Mouse (Mus musculus): ENCODE data around the gene Neb. TPM values are rescaled to one million over a fixed set of nuclear protein-coding genes. Genes with fewer than 3 reads are reported as not detected.
A peak's percentile ranks its signal among the peaks of the same experiment; 100 is the strongest.

Neb gene
- polyA plus RNA-seq, 2 experiments = 0.13 to 0.18 TPM

DNA sequence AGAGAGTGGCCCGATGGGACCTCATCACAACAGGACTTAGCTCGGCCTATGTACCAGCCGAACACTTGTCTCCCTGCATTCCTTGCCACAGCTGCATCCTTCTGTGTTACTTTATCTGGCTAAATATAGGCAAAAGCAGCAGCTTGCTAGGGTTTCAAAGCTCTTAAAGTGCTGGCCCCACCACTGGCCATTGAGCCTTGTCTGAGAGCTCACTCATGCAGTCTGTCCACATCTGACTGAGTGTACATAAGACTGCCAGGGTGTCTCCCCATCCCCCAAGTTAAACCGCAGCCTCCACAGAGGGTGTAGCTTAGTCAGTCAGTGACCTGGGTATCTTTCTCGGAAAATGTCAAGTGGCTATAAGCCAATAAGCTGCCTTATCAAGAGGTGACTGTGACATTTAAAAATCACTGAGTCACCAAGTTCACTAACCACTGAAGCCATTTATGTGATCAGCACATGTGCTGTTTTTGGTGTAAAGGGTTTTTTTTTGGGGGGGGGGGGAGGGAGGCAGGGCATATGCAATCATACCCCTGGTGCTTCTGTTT is 59.2 kb downstream of the Neb start:
- DNase-seq (ENCODE audit: low read depth in 3 of 3, low spot score in 3 of 3) = peak in 2 of 3 experiments; percentile 2 to 7

GRCm38 (mm10) chr2:52317471-52317870 is 60.8 kb downstream of the Neb start:
- TF ChIP-seq EP300 (IDR thresholded peaks at IDR 0.05; ENCODE audit: low read depth) (no peak), CTCF (IDR thresholded peaks at IDR 0.05; ENCODE audit: low read depth) (no peak)
- no peaks in the 10 kb centered on the region for H3K27me3 ChIP-seq (ENCODE audit: control insufficient read depth, insufficient read depth, low read length)
- no peak overlapping the region for H3K4me3 ChIP-seq (ENCODE audit: insufficient read depth in 1 of 2, low read depth in 2 of 2, low read length in 2 of 2)
- WGBS (ENCODE audit: insufficient replicate concordance) = 58% methylated on average over 4 of the region's 4 CpGs
- no peak for DNase-seq (ENCODE audit: low read depth in 3 of 3, low spot score in 3 of 3)
- no peak overlapping the region for H3K27ac ChIP-seq
- ATAC-seq (ENCODE audit: insufficient read depth) = no peak
- no peak overlapping the region for H3K9ac ChIP-seq (replicated peaks)
- H3K9me3 ChIP-seq (ENCODE audit: control insufficient read depth, low read length) = no peaks in the 10 kb centered on the region
- no peak overlapping the region for H3K4me2 ChIP-seq (ENCODE audit: low read depth)
- H3K36me3 ChIP-seq (replicated peaks; ENCODE audit: control insufficient read depth, insufficient read depth, low read depth) = no peaks in the 10 kb centered on the region
- H3K4me1 ChIP-seq (replicated peaks; ENCODE audit: control insufficient read depth in 2 of 2, insufficient read depth in 2 of 2, low read length in 1 of 2) = peaks cover 0 to 4% of the 10 kb centered on the region in 2 experiments; a peak in 1 of 4 replicates

More for the DNA sequence above, 59.2 kb downstream of the Neb start:
- H3K27me3 ChIP-seq (ENCODE audit: control insufficient read depth, insufficient read depth, low read length) = no peaks in the 10 kb centered on the region
- H3K4me2 ChIP-seq (ENCODE audit: low read depth) = no peak overlapping the region
- no peaks in the 10 kb centered on the region for H3K36me3 ChIP-seq (replicated peaks; ENCODE audit: control insufficient read depth, insufficient read depth, low read depth)
- peaks cover 0 to 4% of the 10 kb centered on the region in 2 experiments; a peak in 1 of 4 replicates for H3K4me1 ChIP-seq (replicated peaks; ENCODE audit: control insufficient read depth in 2 of 2, insufficient read depth in 2 of 2, low read length in 1 of 2)
- H3K27ac ChIP-seq = no peak overlapping the region
- ATAC-seq (ENCODE audit: insufficient read depth) = no peak
- no peak for TF ChIP-seq CTCF (IDR thresholded peaks at IDR 0.05; ENCODE audit: low read depth)
- TF ChIP-seq EP300 (IDR thresholded peaks at IDR 0.05; ENCODE audit: low read depth) = no peak
- 43% methylated on average over 5 of the region's 5 CpGs for WGBS (ENCODE audit: insufficient replicate concordance)
- no peak overlapping the region for H3K4me3 ChIP-seq (ENCODE audit: insufficient read depth in 1 of 2, low read depth in 2 of 2, low read length in 2 of 2)
- no peak overlapping the region for H3K9ac ChIP-seq (replicated peaks)
- H3K9me3 ChIP-seq (ENCODE audit: control insufficient read depth, low read length) = no peaks in the 10 kb centered on the region

GRCm38 (mm10) chr2:52315737-52316136 is 62.5 kb downstream of the Neb start:
- H3K9me3 ChIP-seq (ENCODE audit: control insufficient read depth, low read length) = no peaks in the 10 kb centered on the region
- H3K4me3 ChIP-seq (ENCODE audit: insufficient read depth in 1 of 2, low read depth in 2 of 2, low read length in 2 of 2) = no peak overlapping the region
- 6% methylated on average over 3 of the region's 3 CpGs for WGBS (ENCODE audit: insufficient replicate concordance)
- no peak for ATAC-seq (ENCODE audit: insufficient read depth)
- no peak for DNase-seq (ENCODE audit: low read depth in 3 of 3, low spot score in 3 of 3)
- no peak overlapping the region for H3K27ac ChIP-seq
- TF ChIP-seq EP300 (IDR thresholded peaks at IDR 0.05; ENCODE audit: low read depth) = no peak
- no peak for TF ChIP-seq CTCF (IDR thresholded peaks at IDR 0.05; ENCODE audit: low read depth)
- H3K36me3 ChIP-seq (replicated peaks; ENCODE audit: control insufficient read depth, insufficient read depth, low read depth) = no peaks in the 10 kb centered on the region
- H3K27me3 ChIP-seq (ENCODE audit: control insufficient read depth, insufficient read depth, low read length) = no peaks in the 10 kb centered on the region
- H3K4me1 ChIP-seq (replicated peaks; ENCODE audit: control insufficient read depth in 2 of 2, insufficient read depth in 2 of 2, low read length in 1 of 2) = peaks cover 0 to 4% of the 10 kb centered on the region in 2 experiments; a peak in 1 of 4 replicates
- H3K9ac ChIP-seq (replicated peaks) = no peak overlapping the region
- H3K4me2 ChIP-seq (ENCODE audit: low read depth) = no peak overlapping the region

- H3K4me1 ChIP-seq (replicated peaks; ENCODE audit: control insufficient read depth in 2 of 2, insufficient read depth in 2 of 2, low read length in 1 of 2) = peaks cover 0 to 4% of the 10 kb centered on the region in 2 experiments; a peak in 1 of 4 replicates
- ATAC-seq (ENCODE audit: insufficient read depth) (no peak), DNase-seq (ENCODE audit: low read depth in 3 of 3, low spot score in 3 of 3) (no peak)
- H3K9ac ChIP-seq (replicated peaks) = no peak overlapping the region
- H3K9me3 ChIP-seq (ENCODE audit: control insufficient read depth, low read length) = no peaks in the 10 kb centered on the region
- H3K27ac ChIP-seq = no peak overlapping the region
- no peak for TF ChIP-seq CTCF (IDR thresholded peaks at IDR 0.05; ENCODE audit: low read depth)
- TF ChIP-seq EP300 (IDR thresholded peaks at IDR 0.05; ENCODE audit: low read depth) = no peak
- H3K27me3 ChIP-seq (ENCODE audit: control insufficient read depth, insufficient read depth, low read length) = no peaks in the 10 kb centered on the region
- WGBS (ENCODE audit: insufficient replicate concordance) = 42% methylated on average over 7 of the region's 7 CpGs
- no peaks in the 10 kb centered on the region for H3K36me3 ChIP-seq (replicated peaks; ENCODE audit: control insufficient read depth, insufficient read depth, low read depth)
- H3K4me3 ChIP-seq (ENCODE audit: insufficient read depth in 1 of 2, low read depth in 2 of 2, low read length in 2 of 2) = no peak overlapping the region
- no peak overlapping the region for H3K4me2 ChIP-seq (ENCODE audit: low read depth)
Observed at GRCm38 (mm10) chr2:52314922-52315730, 63.1 kb downstream of the Neb start.

GRCm38 (mm10) chr2:52310757-52311156 is 67.5 kb downstream of the Neb start:
- no peaks in the 10 kb centered on the region for H3K4me1 ChIP-seq (replicated peaks; ENCODE audit: control insufficient read depth in 2 of 2, insufficient read depth in 2 of 2, low read length in 1 of 2)
- TF ChIP-seq CTCF (IDR thresholded peaks at IDR 0.05; ENCODE audit: low read depth) (no peak), EP300 (IDR thresholded peaks at IDR 0.05; ENCODE audit: low read depth) (no peak)
- H3K27me3 ChIP-seq (ENCODE audit: control insufficient read depth, insufficient read depth, low read length) = no peaks in the 10 kb centered on the region
- ATAC-seq (ENCODE audit: insufficient read depth) (no peak), DNase-seq (ENCODE audit: low read depth in 3 of 3, low spot score in 3 of 3) (no peak)
- H3K9me3 ChIP-seq (ENCODE audit: control insufficient read depth, low read length) = no peaks in the 10 kb centered on the region
- no peak overlapping the region for H3K9ac ChIP-seq (replicated peaks)
- H3K4me2 ChIP-seq (ENCODE audit: low read depth) = no peak overlapping the region
- no peaks in the 10 kb centered on the region for H3K36me3 ChIP-seq (replicated peaks; ENCODE audit: control insufficient read depth, insufficient read depth, low read depth)
- WGBS (ENCODE audit: insufficient replicate concordance) = 45% methylated on average over 4 of the region's 4 CpGs
- no peak overlapping the region for H3K27ac ChIP-seq
- H3K4me3 ChIP-seq (ENCODE audit: insufficient read depth in 1 of 2, low read depth in 2 of 2, low read length in 2 of 2) = no peak overlapping the region
